Mouse (Mus musculus) neural tube, embryonic 10.5 days (tissue): Measurements from ENCODE around the gene Mettl27.
A peak's percentile ranks its signal among the peaks of the same experiment; 100 is the strongest.
"Not testable (repeated sequence)": the region's sequence is repeated elsewhere in the genome, so short reads cannot be mapped to it uniquely, and the experiment has no call there.

Experiments used
- DNase-seq: peaks from one replicate; pipeline ENCODE4 v3.0.0-alpha.2; 2017; ENCODE audit warnings: low spot score; ENCODE audit errors: extremely low spot score

Mettl27 gene

DNA sequence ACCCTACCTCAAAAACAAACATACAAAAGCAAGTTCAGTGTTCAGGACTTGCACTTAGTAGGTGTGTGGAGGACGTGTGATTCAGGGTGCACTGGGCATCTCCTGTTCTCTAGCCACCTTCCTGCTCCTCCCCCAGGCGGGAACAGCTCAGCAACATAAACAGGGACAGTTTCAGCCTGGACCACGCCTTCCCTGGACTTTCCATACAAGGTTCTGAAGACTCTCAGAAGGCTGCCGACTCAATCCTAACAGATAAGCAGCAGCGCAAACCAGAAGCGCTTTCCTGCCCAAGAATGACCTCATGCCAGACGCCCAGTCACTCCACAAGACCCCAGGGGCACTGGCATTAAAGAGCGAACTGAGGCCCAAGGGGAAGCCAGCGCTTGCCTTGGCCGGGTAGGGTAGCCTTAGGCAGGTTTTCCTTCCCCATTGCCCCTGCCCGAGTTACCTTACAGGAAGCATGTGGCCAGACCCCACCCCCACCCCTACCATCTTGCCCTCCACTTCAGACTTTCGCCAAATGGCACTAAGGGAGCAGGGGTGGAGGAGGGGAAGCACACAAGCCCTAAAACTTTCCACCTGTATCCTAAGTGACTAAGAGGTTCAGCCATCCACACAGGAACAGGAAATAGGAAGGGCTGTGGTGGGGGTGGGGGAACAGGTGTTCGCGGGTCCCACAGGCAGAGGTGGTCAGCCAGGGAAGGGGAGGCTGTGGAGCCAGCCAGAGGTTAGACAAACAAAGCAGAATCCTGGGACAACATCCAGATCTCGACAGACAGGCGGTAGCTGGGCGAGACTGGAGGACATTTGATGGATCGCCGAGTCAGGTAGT lies 19.1 kb downstream of the Mettl27 start:
- DNase-seq, result no peak

GRCm38 (mm10) chr5:134955491-134955890 lies 23.3 kb downstream of the Mettl27 start:
- no peak for DNase-seq

DNA sequence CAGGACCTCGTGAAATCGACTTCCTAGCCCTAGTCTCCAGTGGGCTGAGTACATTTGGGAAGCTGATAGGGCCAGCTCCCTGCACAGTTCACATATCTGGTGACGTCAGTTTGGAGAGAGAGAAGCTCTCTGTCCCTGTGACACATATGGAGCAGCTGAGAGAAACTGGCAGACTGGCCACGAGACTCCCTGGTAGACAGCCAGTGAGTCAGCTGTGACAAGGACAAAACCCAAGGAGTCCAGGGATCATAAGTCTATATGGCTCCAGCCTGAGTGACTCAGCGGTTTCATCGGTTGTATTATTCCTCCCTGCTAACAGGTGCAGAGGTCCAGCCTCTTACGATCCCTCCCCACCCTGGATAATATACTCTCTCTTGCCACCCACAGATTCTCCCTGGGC lies 26.9 kb downstream of the Mettl27 start:
- no peak for DNase-seq

DNA sequence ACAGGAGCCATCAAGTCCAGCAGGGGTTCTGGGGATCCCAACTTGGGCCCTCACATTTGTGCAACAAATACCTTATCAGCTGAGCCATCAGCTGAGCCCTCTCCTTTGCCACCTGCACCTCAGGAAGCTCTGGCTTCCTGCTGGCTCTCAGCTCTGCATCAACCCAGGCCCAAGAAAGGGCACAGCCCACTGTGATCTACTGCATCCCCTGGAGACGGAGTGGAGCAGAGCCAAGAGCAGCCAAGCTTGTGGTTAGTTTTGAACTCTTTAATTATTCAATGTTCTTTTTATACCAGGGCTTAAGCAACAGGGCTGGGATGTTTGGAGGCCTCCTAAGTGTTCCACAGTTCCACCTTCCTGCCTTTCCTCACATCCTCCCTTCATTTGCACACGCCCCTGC lies 28.3 kb downstream of the Mettl27 start:
- DNase-seq, result no peak

GRCm38 (mm10) chr5:134961519-134961918 lies 29.4 kb downstream of the Mettl27 start:
- no peak for DNase-seq

GRCm38 (mm10) chr5:134963546-134963945 lies 31.4 kb downstream of the Mettl27 start:
- no peak for DNase-seq

- DNase-seq, result not testable (repeated sequence)
Measured at GRCm38 (mm10) chr5:134964655-134965054, 32.5 kb downstream of the Mettl27 start.

GRCm38 (mm10) chr5:134965473-134965851 lies 33.3 kb downstream of the Mettl27 start:
- DNase-seq, result peak; percentile 72

GRCm38 (mm10) chr5:134965852-134966821 lies 34.0 kb downstream of the Mettl27 start:
- peak; percentile 35 for DNase-seq

- no peak for DNase-seq
Measured at GRCm38 (mm10) chr5:134967164-134967944, 35.2 kb downstream of the Mettl27 start.

DNA sequence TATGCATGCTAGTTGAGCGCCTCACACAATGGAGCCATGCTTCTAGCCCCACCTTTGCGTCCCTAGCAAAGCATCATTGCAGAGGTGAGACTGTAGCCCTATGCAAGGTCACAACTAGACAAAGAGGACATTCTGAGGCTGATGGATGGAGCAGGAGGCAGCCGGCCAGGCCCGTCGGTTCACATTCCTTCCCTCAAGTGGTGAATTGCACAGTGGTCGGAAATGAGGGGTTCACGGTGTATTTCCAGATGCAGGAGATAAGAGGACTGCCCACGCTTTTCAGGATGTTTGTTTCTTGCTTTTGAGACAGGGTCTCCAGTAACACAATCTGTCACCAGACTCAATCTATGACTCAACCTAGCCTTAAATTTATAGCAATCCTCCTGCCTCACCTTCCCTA lies 38.5 kb downstream of the Mettl27 start:
- DNase-seq, result no peak

- no peak for DNase-seq
Measured at GRCm38 (mm10) chr5:134973081-134973480, 40.9 kb downstream of the Mettl27 start.

- no peak for DNase-seq
Measured at GRCm38 (mm10) chr5:134973526-134973925, 41.4 kb downstream of the Mettl27 start.

- DNase-seq, result no peak
Measured at GRCm38 (mm10) chr5:134974294-134974693, 42.1 kb downstream of the Mettl27 start.

DNA sequence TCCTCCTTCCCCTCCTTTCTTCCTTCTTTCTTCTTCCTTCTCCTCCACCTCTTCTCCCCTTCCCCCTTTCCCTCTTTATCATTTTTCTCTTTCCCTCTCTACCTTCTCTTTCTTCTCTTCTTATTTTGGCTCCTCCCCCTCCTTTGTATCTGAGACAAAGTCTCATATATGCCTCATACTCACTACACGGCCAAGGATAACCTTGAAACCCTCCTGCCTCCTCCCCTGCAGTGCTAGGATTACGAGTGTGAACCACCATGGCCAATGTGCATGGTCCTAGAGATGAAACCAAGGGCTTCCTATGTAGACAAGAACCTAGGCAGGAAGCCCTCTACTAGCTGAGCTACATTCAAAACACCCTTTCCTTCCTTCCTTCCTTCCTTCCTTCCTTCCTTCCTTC lies 42.8 kb downstream of the Mettl27 start:
- DNase-seq, result no peak

- DNase-seq, result no peak
Measured at GRCm38 (mm10) chr5:134976164-134976563, 44.0 kb downstream of the Mettl27 start.

GRCm38 (mm10) chr5:134976577-134977250 lies 44.5 kb downstream of the Mettl27 start:
- no peak for DNase-seq

GRCm38 (mm10) chr5:134977837-134978236 lies 45.7 kb downstream of the Mettl27 start:
- no peak for DNase-seq

DNA sequence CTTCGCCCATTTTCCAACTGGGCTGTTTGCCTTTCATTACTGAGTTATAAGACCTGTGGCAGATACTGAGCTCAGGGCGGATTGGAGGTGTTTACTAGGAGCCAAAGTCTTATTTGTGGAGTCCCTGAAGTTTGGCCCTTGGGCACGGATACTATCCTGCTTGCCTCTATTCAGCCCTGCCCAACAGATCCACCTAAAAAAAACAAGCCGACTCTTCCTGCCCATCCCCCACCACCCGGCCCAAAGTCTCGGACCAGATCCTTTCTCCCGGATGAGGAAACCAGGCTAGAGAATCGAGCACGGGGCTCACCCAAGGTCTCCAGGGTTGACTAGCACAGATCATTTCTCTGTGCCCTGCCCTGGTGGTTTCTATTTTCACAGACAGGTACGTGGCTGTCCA lies 49.0 kb downstream of the Mettl27 start:
- no peak for DNase-seq

DNA sequence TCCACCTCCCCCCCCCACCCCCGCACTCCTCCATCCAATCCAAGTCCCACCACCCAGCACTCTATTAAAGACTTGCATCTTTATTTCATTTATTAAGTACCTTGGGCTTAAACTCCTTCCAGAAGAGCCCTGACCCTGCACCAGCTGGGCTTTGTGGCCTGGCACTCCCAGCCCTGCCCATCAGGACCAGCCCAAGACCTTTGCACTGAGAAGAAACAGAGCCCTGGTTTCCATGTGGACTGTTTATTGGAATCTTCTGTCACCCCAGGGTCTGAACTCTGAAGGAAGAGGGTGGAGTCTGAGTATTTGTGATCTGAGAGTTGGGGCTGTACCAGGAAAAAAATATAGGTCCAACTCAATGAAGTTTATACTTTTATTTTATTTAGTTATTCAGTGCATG lies 50.9 kb downstream of the Mettl27 start:
- DNase-seq, result no peak

DNA sequence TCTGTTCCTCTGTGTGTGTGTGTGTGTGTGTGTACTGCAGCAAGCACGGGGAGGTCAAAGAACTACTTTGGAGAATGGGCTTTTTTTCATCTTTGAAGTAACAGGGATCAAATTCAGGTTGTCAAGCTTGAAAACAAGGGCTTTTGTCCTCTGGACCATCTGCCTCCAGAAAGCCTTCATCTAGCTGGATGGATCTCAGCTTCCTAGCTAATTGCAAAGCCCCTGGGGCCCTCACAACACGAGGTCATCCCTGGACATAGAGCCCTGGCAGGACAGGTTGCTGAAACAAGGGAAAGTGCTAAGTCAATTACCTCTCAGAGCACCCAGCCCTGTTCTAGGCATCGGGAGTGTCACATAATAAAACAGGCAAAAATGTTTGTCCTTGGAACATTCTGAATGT lies 51.6 kb downstream of the Mettl27 start:
- DNase-seq, result no peak
